In the genomic region with DNA sequence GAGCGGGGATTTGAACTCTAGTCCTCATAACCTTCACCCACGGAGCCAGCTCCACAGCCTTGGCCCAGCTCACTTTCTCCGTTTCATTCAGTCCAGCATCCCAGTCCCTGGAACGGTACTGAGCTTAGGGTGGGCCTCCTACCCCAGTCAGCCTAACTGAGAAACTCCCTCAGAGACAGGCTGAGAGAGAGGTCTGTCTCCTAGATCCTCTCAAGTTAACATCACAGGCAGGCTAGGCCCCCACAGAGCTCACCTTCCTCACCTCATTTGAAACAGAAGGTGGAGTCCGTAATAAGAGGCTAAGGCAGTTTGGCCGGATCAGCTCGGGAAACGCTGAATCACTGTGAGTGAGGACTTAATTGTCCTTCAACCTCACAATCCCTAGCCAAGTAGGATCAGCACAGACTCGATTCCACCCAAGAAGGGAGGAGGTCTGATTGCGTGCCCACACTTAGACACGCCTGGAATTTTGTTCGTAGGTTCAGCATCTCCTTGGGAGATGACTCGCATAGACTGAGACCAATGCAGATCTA, we compare ENCODE assay signal across 8 mouse cellular contexts. TPM values are rescaled to one million over a fixed set of nuclear protein-coding genes. Genes with fewer than 3 reads are reported as not detected.
DNase-seq lines count a peak whose midpoint lies in the region; ATAC-seq and TF ChIP-seq lines count a peak whose summit lies in the region.

No protein-coding gene starts in this region.

- no peak overlapping the region for H3K27ac ChIP-seq in lung, embryonic 14.5 days (ENCODE audit: low read depth)
- no peak overlapping the region for H3K27ac ChIP-seq in limb, embryonic 11.5 days (replicated peaks; ENCODE audit: low read depth, low read length)

- WGBS in lung, embryonic 14.5 days: 20% methylated on average over 13 of the region's 13 CpGs
- WGBS in limb, embryonic 11.5 days: 22% methylated on average over 13 of the region's 13 CpGs

- peak overlapping the region; percentile 48 for H3K4me3 ChIP-seq in lung, embryonic 14.5 days (ENCODE audit: low read depth, low read length)
- H3K4me3 ChIP-seq in limb, embryonic 11.5 days (ENCODE audit: low read depth, low read length): peak overlapping the region; percentile 27; the same call in 1 of the 2 replicates

- ATAC-seq in lung, embryonic 14.5 days (ENCODE audit: insufficient read depth): no peak
- ATAC-seq in erythroblast, adult 5-6 weeks (replicated peaks; ENCODE audit: low FRiP score, poor library complexity, severe bottlenecking): 0 out of 2 replicates have a peak, but pooled peaks have one; percentile 22
- no peak for ATAC-seq in limb, embryonic 11.5 days (ENCODE audit: insufficient number of reproducible peaks, low FRiP score, low TSS enrichment, low read depth)

- H3K36me3 ChIP-seq in lung, embryonic 14.5 days (ENCODE audit: insufficient read depth): no peaks in the 10 kb centered on the region
- no peaks in the 10 kb centered on the region for H3K36me3 ChIP-seq in limb, embryonic 11.5 days (ENCODE audit: control insufficient read depth, insufficient read depth, low read length)

- H3K4me1 ChIP-seq in lung, embryonic 14.5 days (ENCODE audit: insufficient read depth): peaks cover 3% of the 10 kb centered on the region; the same call in 1 of the 2 replicates
- peaks cover 9% of the 10 kb centered on the region for H3K4me1 ChIP-seq in limb, embryonic 11.5 days (ENCODE audit: control insufficient read depth, insufficient read depth, low read length)

- no peak overlapping the region for H3K9ac ChIP-seq in lung, embryonic 14.5 days
- H3K9ac ChIP-seq in limb, embryonic 11.5 days (ENCODE audit: low read length): no peak overlapping the region

- TF ChIP-seq CTCF in lung, embryonic 14.5 days (IDR thresholded peaks at IDR 0.05; ENCODE audit: low read depth): no peak

- no peaks in the 10 kb centered on the region for H3K9me3 ChIP-seq in lung, embryonic 14.5 days (ENCODE audit: low read depth, low read length)
- peaks cover 5% of the 10 kb centered on the region; the same call in 1 of the 2 replicates for H3K9me3 ChIP-seq in limb, embryonic 11.5 days (ENCODE audit: control insufficient read depth, low read length)

- H3K27me3 ChIP-seq in lung, embryonic 14.5 days (ENCODE audit: insufficient read depth, low read length): peaks cover 43% of the 10 kb centered on the region
- peaks cover 32% of the 10 kb centered on the region for H3K27me3 ChIP-seq in limb, embryonic 11.5 days (ENCODE audit: control insufficient read depth, insufficient read depth, low read length)

- H3K4me2 ChIP-seq in lung, embryonic 14.5 days: peak overlapping the region; percentile 96
- H3K4me2 ChIP-seq in limb, embryonic 11.5 days (ENCODE audit: low read depth, severe bottlenecking): peak overlapping the region; percentile 58; the same call in 1 of the 2 replicates

- DNase-seq in lung, embryonic 14.5 days: no peak
- DNase-seq in lung, postnatal 14 days: no peak
- no peak for DNase-seq in limb, embryonic 11.5 days (ENCODE audit: low spot score)
- peak; percentile 21 for DNase-seq in skeletal muscle tissue, adult 2 months (ENCODE audit: low read depth, low spot score)
- no peak for DNase-seq in ovary, postnatal 10 days (ENCODE audit: low spot score)
- no peak for DNase-seq in gastrocnemius, postnatal 25 days
- no peak for DNase-seq in kidney, postnatal 36 days

RNA-seq across cellular contexts. Expression of gene Cbr3, which starts 0.8 kb away (rescaled TPM):
- polyA plus RNA-seq in lung, embryonic 14.5 days (2014; fragmentation: Nextera tagmentation; extraction: Ambion mirVana): 4.4 and 5.4 TPM in 2 replicates
- total RNA-seq in erythroblast, adult 5-6 weeks (2015; ENCODE audit: low replicate concordance): not detected in 2 replicates
- not detected in 2 replicates for total RNA-seq in erythroblast, adult 5-6 weeks (2017; ENCODE audit: low replicate concordance)
- 0.96 and 1.3 TPM in 2 replicates for polyA plus RNA-seq in limb, embryonic 11.5 days (2014; fragmentation: Nextera tagmentation; extraction: Ambion mirVana)
- total RNA-seq in gastrocnemius, postnatal 25 days (2021): 1 to 10 TPM; 1.8 to 2.4 TPM

RNA-seq across cellular contexts. Expression of gene Dop1b, which starts 29.5 kb away (rescaled TPM):
- 13.4 and 16.2 TPM in 2 replicates for polyA plus RNA-seq in lung, embryonic 14.5 days (2014; fragmentation: Nextera tagmentation; extraction: Ambion mirVana)
- 78.4 and 136 TPM in 2 replicates for total RNA-seq in erythroblast, adult 5-6 weeks (2015; ENCODE audit: low replicate concordance)
- total RNA-seq in erythroblast, adult 5-6 weeks (2017; ENCODE audit: low replicate concordance): 84.1 and 125 TPM in 2 replicates
- polyA plus RNA-seq in limb, embryonic 11.5 days (2014; fragmentation: Nextera tagmentation; extraction: Ambion mirVana): 7.2 and 7.7 TPM in 2 replicates
- total RNA-seq in gastrocnemius, postnatal 25 days (2021): 10 to 100 TPM; 20.6 to 26.9 TPM

RNA-seq across cellular contexts. Expression of gene Gm5678, which starts 54.3 kb away (rescaled TPM):
- polyA plus RNA-seq in lung, embryonic 14.5 days (2014; fragmentation: Nextera tagmentation; extraction: Ambion mirVana): not detected in 2 replicates
- not detected in 2 replicates for total RNA-seq in erythroblast, adult 5-6 weeks (2015; ENCODE audit: low replicate concordance)
- not detected in 2 replicates for total RNA-seq in erythroblast, adult 5-6 weeks (2017; ENCODE audit: low replicate concordance)
- not detected in 2 replicates for polyA plus RNA-seq in limb, embryonic 11.5 days (2014; fragmentation: Nextera tagmentation; extraction: Ambion mirVana)
- 1 to 10 TPM in 1 of 2 experiments, under 1 TPM in 1; 0.59 to 1.7 TPM for total RNA-seq in gastrocnemius, postnatal 25 days (2021)
